Mouse (Mus musculus): ENCODE measurements around the gene Ccn2.

Ccn2 gene

GRCm38 (mm10) chr10:24641416-24642140, 46.3 kb downstream of the Ccn2 start:
- no peak for DNase-seq (ENCODE audit: low spot score)

- DNase-seq (ENCODE audit: low spot score), result no peak
Observed at GRCm38 (mm10) chr10:24642796-24643580, 47.7 kb downstream of the Ccn2 start.

- no peak for DNase-seq (ENCODE audit: low spot score)
Observed at GRCm38 (mm10) chr10:24645169-24645568, 49.9 kb downstream of the Ccn2 start.

Data from adipocyte (in vitro differentiated cells).